ENCODE assay signal across 11 mouse cellular contexts in the genomic region with DNA sequence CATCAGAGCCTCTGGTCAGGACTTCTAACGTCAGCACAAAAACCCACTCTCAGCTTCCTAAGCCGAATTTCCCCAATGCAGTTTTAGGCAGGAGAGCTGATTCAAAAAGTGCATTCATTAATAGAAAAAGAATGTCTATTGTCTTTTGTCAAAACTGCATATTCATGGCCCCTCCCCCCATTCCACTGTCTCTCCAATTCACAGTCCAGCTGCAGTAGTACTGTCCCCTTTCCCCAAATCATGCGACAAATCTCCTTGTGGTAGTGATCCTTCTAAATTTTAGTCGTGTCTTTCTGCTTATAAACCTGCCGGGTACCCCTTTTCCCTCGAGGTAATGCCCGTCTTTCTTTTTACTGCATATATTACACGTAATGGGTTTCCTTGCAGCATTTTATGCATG. TPM values are rescaled to one million over a fixed set of nuclear protein-coding genes. Genes with fewer than 3 reads are reported as not detected.
DNase-seq lines count a peak whose midpoint lies in the region; ATAC-seq and TF ChIP-seq lines count a peak whose summit lies in the region.
"Had no signal": no experiment of that assay in that cellular context is flagged by ENCODE, and none has a peak within 500 bp of the region (broad histone marks: within the 10 kb centered on the region; RNA-seq: fewer than 3 reads in every experiment).

No protein-coding gene starts in this region.

- no peak for TF ChIP-seq POLR2A in cerebellum, adult 2 months (IDR thresholded peaks at IDR 0.05; ENCODE audit: borderline replicate concordance, insufficient read depth, low read length)

- peak overlapping the region; percentile 47 for H3K4me2 ChIP-seq in heart, embryonic 13.5 days
- peak overlapping the region; percentile 53 for H3K4me2 ChIP-seq in neural tube, embryonic 12.5 days (replicated peaks)
- peak overlapping the region; percentile 49; the same call in 1 of the 2 replicates for H3K4me2 ChIP-seq in limb, embryonic 13.5 days (replicated peaks)

- no peak overlapping the region for H3K4me3 ChIP-seq in heart, embryonic 13.5 days
- no peak overlapping the region for H3K4me3 ChIP-seq in neural tube, embryonic 12.5 days
- H3K4me3 ChIP-seq in limb, embryonic 13.5 days, result no peak overlapping the region
- H3K4me3 ChIP-seq in cerebellum, adult 2 months (replicated peaks; ENCODE audit: insufficient read depth, low read depth, low read length), result no peak overlapping the region

- no peaks in the 10 kb centered on the region for H3K9me3 ChIP-seq in heart, embryonic 13.5 days
- H3K9me3 ChIP-seq in neural tube, embryonic 12.5 days, result no peaks in the 10 kb centered on the region
- no peaks in the 10 kb centered on the region for H3K9me3 ChIP-seq in limb, embryonic 13.5 days
- H3K9me3 ChIP-seq: heart, embryonic 10.5 days had no signal

- 0 out of 2 replicates have a peak, but pooled peaks cover 5% of the 10 kb centered on the region for H3K27me3 ChIP-seq in heart, embryonic 13.5 days (replicated peaks)
- H3K27me3 ChIP-seq in neural tube, embryonic 12.5 days (replicated peaks), result no peaks in the 10 kb centered on the region
- no peaks in the 10 kb centered on the region for H3K27me3 ChIP-seq in limb, embryonic 13.5 days
- no peaks in the 10 kb centered on the region for H3K27me3 ChIP-seq in cerebellum, adult 2 months (ENCODE audit: control insufficient read depth, insufficient read depth, low read length)

- 65% methylated on average over 8 of the region's 8 CpGs for WGBS in heart, embryonic 13.5 days
- 54% methylated on average over 8 of the region's 8 CpGs for WGBS in neural tube, embryonic 12.5 days
- 65% methylated on average over 8 of the region's 8 CpGs for WGBS in limb, embryonic 13.5 days
- WGBS in cerebellum, adult 2 months, result 51% methylated on average over 8 of the region's 8 CpGs

- peak overlapping the region; percentile 31; the same call in 1 of the 2 replicates for H3K27ac ChIP-seq in heart, embryonic 13.5 days (replicated peaks)
- no peak overlapping the region for H3K27ac ChIP-seq in neural tube, embryonic 12.5 days
- no peak overlapping the region for H3K27ac ChIP-seq in limb, embryonic 13.5 days
- no peak overlapping the region for H3K27ac ChIP-seq in cerebellum, adult 2 months (ENCODE audit: insufficient read depth, low read length)

- DNase-seq in heart, postnatal 4 days, result no peak
- DNase-seq in neural tube, embryonic 10.5 days (ENCODE audit: extremely low spot score, low spot score), result no peak
- DNase-seq in retina, postnatal 1 day, result peak; percentile 59
- no peak for DNase-seq in cerebellum, adult 2 months
- no peak for DNase-seq in ovary, postnatal 10 days (ENCODE audit: low spot score)
- DNase-seq: B cell, adult 2 months; thymus, adult 18-20 months had no signal

- peaks cover 44% of the 10 kb centered on the region for H3K36me3 ChIP-seq in heart, embryonic 13.5 days
- H3K36me3 ChIP-seq in neural tube, embryonic 12.5 days, result peaks cover 32% of the 10 kb centered on the region
- peaks cover 43% of the 10 kb centered on the region for H3K36me3 ChIP-seq in limb, embryonic 13.5 days

- TF ChIP-seq CTCF in cerebellum, adult 2 months (IDR thresholded peaks at IDR 0.05; ENCODE audit: borderline replicate concordance, insufficient read depth, low read depth, low read length), result no peak

- no peak overlapping the region for H3K9ac ChIP-seq in heart, embryonic 13.5 days
- no peak overlapping the region for H3K9ac ChIP-seq in neural tube, embryonic 12.5 days
- H3K9ac ChIP-seq in limb, embryonic 13.5 days, result no peak overlapping the region

- ATAC-seq in heart, embryonic 13.5 days (ENCODE audit: extremely low read depth, insufficient number of reproducible peaks, low FRiP score, low TSS enrichment), result no peak
- ATAC-seq in neural tube, embryonic 12.5 days (ENCODE audit: low FRiP score, low read depth), result no peak
- ATAC-seq in limb, embryonic 13.5 days (ENCODE audit: low FRiP score, low read depth), result no peak

- H3K4me1 ChIP-seq in heart, embryonic 13.5 days, result peaks cover 26% of the 10 kb centered on the region
- H3K4me1 ChIP-seq in neural tube, embryonic 12.5 days, result peaks cover 9% of the 10 kb centered on the region; the same call in 1 of the 2 replicates
- peaks cover 9% of the 10 kb centered on the region; the same call in 1 of the 2 replicates for H3K4me1 ChIP-seq in limb, embryonic 13.5 days
- H3K4me1 ChIP-seq in cerebellum, adult 2 months (ENCODE audit: control insufficient read depth, insufficient read depth, low read length), result 0 out of 2 replicates have a peak, but pooled peaks cover 3% of the 10 kb centered on the region

RNA-seq across cellular contexts. Expression of gene Slc2a1, which starts 30.3 kb away (rescaled TPM):
- polyA plus RNA-seq in heart, embryonic 13.5 days (2015; fragmentation: Nextera tagmentation; extraction: Ambion mirVana), result 180 and 217 TPM in 2 replicates
- total RNA-seq in heart, postnatal 4 days (2021), result 10 to 100 TPM; 15.2 to 16.2 TPM
- polyA plus RNA-seq in neural tube, embryonic 12.5 days (2016; fragmentation: Nextera tagmentation; extraction: Ambion mirVana), result 122 and 128 TPM in 2 replicates
- 101 and 112 TPM in 2 replicates for polyA plus RNA-seq in limb, embryonic 13.5 days (2015; fragmentation: Nextera tagmentation; extraction: Ambion mirVana)
- polyA plus RNA-seq in cerebellum, adult 2 months (2012; rRNA removed), result 121 and 125 TPM in 2 replicates

RNA-seq across cellular contexts. Expression of gene Zfp691, which starts 35.2 kb away (rescaled TPM):
- 8.5 and 9.5 TPM in 2 replicates for polyA plus RNA-seq in heart, embryonic 13.5 days (2015; fragmentation: Nextera tagmentation; extraction: Ambion mirVana)
- 10 to 100 TPM; 13.2 to 17.7 TPM for total RNA-seq in heart, postnatal 4 days (2021)
- polyA plus RNA-seq in neural tube, embryonic 12.5 days (2016; fragmentation: Nextera tagmentation; extraction: Ambion mirVana), result 7.2 and 9.3 TPM in 2 replicates
- polyA plus RNA-seq in limb, embryonic 13.5 days (2015; fragmentation: Nextera tagmentation; extraction: Ambion mirVana), result 8.6 and 9.5 TPM in 2 replicates
- polyA plus RNA-seq in cerebellum, adult 2 months (2012; rRNA removed), result 6.4 and 10.0 TPM in 2 replicates

RNA-seq across cellular contexts. Expression of gene Ermap, which starts 51.0 kb away (rescaled TPM):
- polyA plus RNA-seq in heart, embryonic 13.5 days (2015; fragmentation: Nextera tagmentation; extraction: Ambion mirVana), result 11.5 and 16.0 TPM in 2 replicates
- total RNA-seq in heart, postnatal 4 days (2021), result under 1 TPM; 0.21 to 0.32 TPM
- polyA plus RNA-seq in neural tube, embryonic 12.5 days (2016; fragmentation: Nextera tagmentation; extraction: Ambion mirVana), result 4.2 and 5.7 TPM in 2 replicates
- polyA plus RNA-seq in limb, embryonic 13.5 days (2015; fragmentation: Nextera tagmentation; extraction: Ambion mirVana), result 1.5 and 3.6 TPM in 2 replicates
- 0.22 and 0.28 TPM in 2 replicates for polyA plus RNA-seq in cerebellum, adult 2 months (2012; rRNA removed)

RNA-seq across cellular contexts. Expression of gene Svbp, which starts 56.3 kb away (rescaled TPM):
- polyA plus RNA-seq in heart, embryonic 13.5 days (2015; fragmentation: Nextera tagmentation; extraction: Ambion mirVana), result 124 and 135 TPM in 2 replicates
- 10 to 100 TPM; 42.8 to 43.2 TPM for total RNA-seq in heart, postnatal 4 days (2021)
- 185 and 200 TPM in 2 replicates for polyA plus RNA-seq in neural tube, embryonic 12.5 days (2016; fragmentation: Nextera tagmentation; extraction: Ambion mirVana)
- polyA plus RNA-seq in limb, embryonic 13.5 days (2015; fragmentation: Nextera tagmentation; extraction: Ambion mirVana), result 223 and 237 TPM in 2 replicates
- polyA plus RNA-seq in cerebellum, adult 2 months (2012; rRNA removed), result 25.7 and 26.4 TPM in 2 replicates
